Mouse (Mus musculus) ES-Bruce4 (cell line): ENCODE data around the gene Ubl7. TPM values are rescaled to one million over a fixed set of nuclear protein-coding genes. Genes with fewer than 3 reads are reported as not detected.

Experiments
- H3K27ac ChIP-seq: 2 replicates; pipeline ENCODE4 v1.5.1; 2012; ENCODE audit warnings: low read length, inconsistent platforms; ENCODE audit not compliant: insufficient read depth
- H3K27me3 ChIP-seq: 2 replicates; pipeline ENCODE4 v1.6.1; 2012; ENCODE audit warnings: mild to moderate bottlenecking, low read length, inconsistent platforms; ENCODE audit not compliant: control insufficient read depth, poor library complexity, insufficient read depth, severe bottlenecking
- H3K36me3 ChIP-seq: 2 replicates; pipeline ENCODE4 v1.6.1; 2012; ENCODE audit warnings: inconsistent platforms, mild to moderate bottlenecking, low read length, moderate library complexity; ENCODE audit not compliant: control insufficient read depth, poor library complexity, insufficient read depth, severe bottlenecking
- H3K4me1 ChIP-seq: one replicate; pipeline ENCODE4 v1.8.1; 2011; ENCODE audit warnings: low read length; ENCODE audit not compliant: control insufficient read depth, insufficient read depth
- H3K4me3 ChIP-seq: 2 replicates; pipeline ENCODE4 v1.5.1; 2011; ENCODE audit warnings: low read depth, mild to moderate bottlenecking, low read length
- H3K9ac ChIP-seq: 2 replicates; pipeline ENCODE4 v1.6.1; 2012; ENCODE audit warnings: low read depth, mild to moderate bottlenecking, inconsistent platforms; ENCODE audit not compliant: poor library complexity, severe bottlenecking
- H3K9me3 ChIP-seq: replicated peaks from 2 replicates; pipeline ENCODE4 v1.6.1; 2012; ENCODE audit warnings: mild to moderate bottlenecking, low read length, inconsistent platforms; ENCODE audit not compliant: control insufficient read depth, poor library complexity, insufficient read depth, severe bottlenecking
- CTCF ChIP-seq: IDR thresholded peaks from one replicate; pipeline ENCODE4 v1.8.1; 2011; ENCODE audit warnings: low read depth, low read length
- EP300 ChIP-seq: IDR thresholded peaks from 2 replicates; pipeline ENCODE4 v1.6.1; 2011; ENCODE audit warnings: low read depth, low read length; ENCODE audit not compliant: insufficient read depth
- POLR2A ChIP-seq: IDR thresholded peaks from one replicate; pipeline ENCODE4 v1.8.1; 2011; ENCODE audit warnings: low read length; ENCODE audit not compliant: insufficient read depth
- polyA plus RNA-seq: library from polyadenylated mRNA; stranded (reverse); fragments of >200 nt; gene quantifications from 2 replicates; pipeline ENCODE4 v1.2.4, GENCODE M21; 2011; ENCODE audit warnings: low read depth; ENCODE audit not compliant: missing spikeins, insufficient read depth, insufficient read length

Gene Ubl7
- polyA plus RNA-seq, 1 experiment, result 67.5 TPM

DNA sequence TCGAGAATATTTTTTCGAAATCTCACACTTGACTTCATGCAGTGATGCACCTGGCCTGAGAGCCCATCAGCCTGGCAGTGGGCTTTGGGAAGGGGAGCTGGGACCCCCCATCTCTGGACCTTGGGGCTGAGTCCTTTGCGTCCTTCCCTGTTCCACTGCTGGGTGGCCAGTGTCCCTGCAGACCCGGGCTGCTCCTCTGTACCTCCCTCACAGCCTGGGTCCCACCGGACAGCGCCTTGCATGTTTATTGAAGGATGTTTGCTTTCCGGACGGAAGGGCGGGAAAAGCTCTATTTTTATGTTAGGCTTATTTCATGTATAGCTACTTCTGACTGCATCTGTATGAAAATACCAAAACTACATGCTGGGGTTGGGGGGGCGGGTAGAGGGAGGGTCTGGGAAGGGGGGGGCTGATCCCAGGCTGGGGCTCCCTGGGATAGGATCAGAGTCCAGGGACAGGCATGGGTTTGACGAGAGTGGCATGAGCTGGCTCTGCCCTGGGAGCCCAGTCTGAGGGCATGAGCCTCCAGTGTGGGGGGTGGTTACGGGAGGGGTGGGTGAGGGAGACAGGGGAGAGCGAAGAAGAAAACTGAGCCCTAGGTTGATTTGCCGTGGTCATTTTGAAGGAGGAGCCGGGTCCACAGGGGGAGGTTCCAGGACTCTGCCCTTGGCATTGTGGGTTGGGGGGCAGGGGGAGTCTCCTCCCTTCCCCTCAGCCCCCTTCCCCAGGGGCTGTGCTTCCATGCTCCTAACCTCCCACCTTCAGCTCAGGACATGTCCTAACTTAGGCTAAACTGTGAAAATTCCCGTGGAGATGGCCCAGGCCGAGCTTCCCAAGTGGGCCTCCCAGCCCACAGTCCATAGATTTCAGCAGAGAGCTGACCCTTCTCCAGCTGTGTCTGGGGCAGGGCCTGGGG is 51.3 kb downstream of the Ubl7 start:
- no peaks in the 10 kb centered on the region for H3K9me3 ChIP-seq
- H3K4me3 ChIP-seq, result no peak overlapping the region
- no peaks in the 10 kb centered on the region for H3K27me3 ChIP-seq
- no peak overlapping the region for H3K27ac ChIP-seq
- H3K9ac ChIP-seq, result no peak overlapping the region
- no peaks in the 10 kb centered on the region for H3K4me1 ChIP-seq
- H3K36me3 ChIP-seq, result no peaks in the 10 kb centered on the region
- TF ChIP-seq POLR2A (no peak), EP300 (no peak), CTCF (no peak)

DNA sequence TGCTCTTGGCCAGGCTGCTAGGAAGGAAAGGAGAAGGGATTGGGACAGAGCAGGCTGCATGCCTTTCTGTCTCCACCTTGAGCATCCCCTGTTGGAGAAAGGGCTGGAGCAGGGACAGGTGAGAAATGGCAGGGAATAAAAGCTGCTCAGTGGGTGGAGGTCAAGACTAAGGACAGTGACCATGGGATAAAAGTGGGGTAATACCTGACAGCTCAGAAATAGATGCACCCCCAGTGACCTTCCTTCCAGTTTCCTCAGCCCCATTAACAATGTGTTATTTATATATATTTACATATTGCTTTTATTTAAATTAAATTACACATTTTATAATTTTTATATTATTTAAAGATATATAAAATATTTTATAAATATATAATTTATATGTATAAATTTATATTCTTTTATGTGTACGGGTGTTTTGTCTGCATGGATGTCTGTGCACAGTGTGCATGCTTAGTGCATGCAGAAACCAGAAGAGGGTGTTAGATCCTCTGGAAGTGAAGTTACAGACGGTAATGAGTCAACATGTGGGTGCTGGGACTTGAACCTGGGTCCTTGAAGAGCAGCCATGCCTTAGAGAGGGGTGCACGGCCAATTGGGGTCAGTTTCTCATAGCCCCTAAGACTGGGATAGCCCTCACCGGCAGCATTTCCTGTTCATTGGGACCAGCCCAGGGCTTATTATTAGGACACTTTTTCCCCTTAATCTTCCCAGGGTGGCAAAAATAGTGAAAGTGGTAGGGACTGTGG is 52.6 kb downstream of the Ubl7 start:
- no peak for TF ChIP-seq CTCF
- no peak for TF ChIP-seq POLR2A
- H3K9me3 ChIP-seq, result no peaks in the 10 kb centered on the region
- H3K4me1 ChIP-seq, result no peaks in the 10 kb centered on the region

DNA sequence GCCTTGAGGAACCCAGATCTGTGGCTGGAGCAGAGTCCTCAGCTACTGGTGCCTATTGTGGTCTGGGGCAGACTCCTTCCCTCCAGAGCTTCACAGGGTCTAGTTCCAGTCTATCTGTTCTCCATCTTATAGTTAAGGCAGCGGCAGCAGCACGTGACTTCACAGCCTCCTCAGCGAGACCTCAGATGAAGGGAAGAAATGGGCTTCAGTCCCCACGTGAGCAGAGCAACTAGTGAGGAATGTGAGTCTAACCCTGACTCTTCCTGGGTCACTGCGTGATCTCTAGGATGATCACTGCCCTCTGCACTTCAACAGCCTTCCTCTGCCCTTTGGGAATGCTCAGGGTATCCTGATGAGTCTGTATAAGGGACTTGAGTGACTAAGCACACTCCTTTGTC is 53.2 kb downstream of the Ubl7 start:
- TF ChIP-seq EP300 (no peak), CTCF (no peak), POLR2A (no peak)
- no peak overlapping the region for H3K27ac ChIP-seq
- H3K9me3 ChIP-seq, result no peaks in the 10 kb centered on the region
- no peaks in the 10 kb centered on the region for H3K36me3 ChIP-seq
- no peaks in the 10 kb centered on the region for H3K4me1 ChIP-seq
- no peaks in the 10 kb centered on the region for H3K27me3 ChIP-seq
- no peak overlapping the region for H3K4me3 ChIP-seq
- no peak overlapping the region for H3K9ac ChIP-seq

More for the DNA sequence above, 52.6 kb downstream of the Ubl7 start:
- Histone ChIP-seq H3K4me3 (no peak overlapping the region), H3K27me3 (no peaks in the 10 kb centered on the region), H3K27ac (no peak overlapping the region), H3K36me3 (no peaks in the 10 kb centered on the region), H3K9ac (no peak overlapping the region)

DNA sequence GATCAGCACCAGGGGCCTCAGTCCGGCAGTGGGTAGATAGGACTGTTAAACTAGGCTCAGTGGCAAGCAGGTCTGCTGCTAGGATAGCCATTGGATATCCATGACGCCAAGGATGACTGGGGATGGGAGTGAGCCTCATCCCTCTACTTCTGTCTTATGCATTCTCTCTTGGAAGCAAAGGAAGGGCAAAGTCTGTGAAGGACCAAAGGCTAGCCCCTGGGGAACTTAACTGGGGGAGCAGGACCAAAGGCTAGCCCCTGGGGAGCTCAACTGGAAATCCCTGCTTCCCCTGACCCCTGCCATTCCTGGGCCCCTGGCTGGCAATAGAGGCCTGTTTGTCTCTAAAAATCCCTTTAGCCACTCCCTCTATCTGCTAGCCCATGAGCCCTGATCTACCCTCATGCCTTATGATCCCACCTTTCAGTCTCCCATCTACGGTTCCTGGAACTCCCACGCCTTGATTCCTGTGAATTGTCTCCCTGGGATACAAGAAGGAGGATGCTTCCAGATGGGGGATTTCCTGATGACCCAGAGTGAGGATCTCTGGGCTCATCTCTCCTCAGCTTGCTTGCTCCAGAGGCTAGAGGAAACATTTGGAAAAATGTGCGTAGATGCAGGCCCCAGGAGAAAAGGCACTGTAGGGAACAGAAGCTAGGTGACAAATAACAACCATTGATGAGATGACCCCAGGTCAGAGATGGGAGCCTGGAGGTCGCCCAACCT is 53.9 kb downstream of the Ubl7 start:
- H3K27me3 ChIP-seq, result no peaks in the 10 kb centered on the region
- no peak overlapping the region for H3K9ac ChIP-seq
- H3K4me3 ChIP-seq, result no peak overlapping the region
- no peak overlapping the region for H3K27ac ChIP-seq
- TF ChIP-seq EP300 (no peak), POLR2A (no peak), CTCF (no peak)
- H3K36me3 ChIP-seq, result no peaks in the 10 kb centered on the region
- no peaks in the 10 kb centered on the region for H3K4me1 ChIP-seq
- no peaks in the 10 kb centered on the region for H3K9me3 ChIP-seq

DNA sequence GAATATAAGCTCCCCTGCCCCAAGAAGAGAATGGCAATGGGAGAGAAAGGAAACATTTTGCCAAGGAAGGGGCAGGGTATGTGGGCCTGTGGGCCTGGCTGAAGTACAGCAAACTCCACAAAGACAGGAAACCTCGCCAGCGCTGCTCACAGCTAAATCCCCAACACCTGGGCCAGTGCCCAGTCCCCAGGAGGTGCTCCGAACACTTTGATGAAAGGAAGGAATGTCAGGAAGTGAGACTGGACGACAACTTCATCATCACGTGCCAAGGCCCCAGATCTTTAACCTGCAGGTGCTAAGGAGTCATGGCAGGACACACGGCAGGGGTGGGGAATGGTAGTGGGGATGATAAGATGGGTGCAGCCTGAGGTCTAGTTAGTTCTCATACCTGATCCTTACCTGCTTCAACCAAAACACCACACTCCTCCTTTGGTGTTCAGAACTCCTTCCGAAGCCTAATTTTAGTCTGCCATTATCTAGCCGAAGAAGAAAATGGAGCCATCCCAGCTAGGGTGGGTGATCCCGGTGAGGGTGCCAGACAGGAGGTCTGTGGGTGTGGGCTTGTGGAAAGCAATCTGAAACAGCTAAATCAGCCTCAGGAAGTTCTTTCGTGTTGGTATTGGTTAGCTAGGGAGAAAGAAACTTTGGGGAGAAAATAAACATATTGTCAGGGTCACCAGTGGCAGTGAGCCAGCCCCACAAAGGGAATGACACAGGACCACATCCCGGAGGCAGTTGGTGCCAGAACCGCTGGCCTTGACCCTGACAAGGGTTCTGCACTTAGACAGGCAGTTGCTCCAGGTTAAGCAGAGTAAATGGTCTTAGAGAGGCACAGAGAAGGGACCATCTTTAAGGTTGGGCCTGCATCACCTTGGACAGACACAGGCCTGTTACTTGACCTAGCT is 54.8 kb downstream of the Ubl7 start:
- H3K9me3 ChIP-seq, result no peaks in the 10 kb centered on the region
- TF ChIP-seq CTCF, result no peak
- TF ChIP-seq POLR2A, result no peak
- no peak for TF ChIP-seq EP300
- H3K27ac ChIP-seq, result no peak overlapping the region
- H3K9ac ChIP-seq, result no peak overlapping the region
- no peaks in the 10 kb centered on the region for H3K27me3 ChIP-seq
- no peaks in the 10 kb centered on the region for H3K36me3 ChIP-seq
- no peaks in the 10 kb centered on the region for H3K4me1 ChIP-seq
- H3K4me3 ChIP-seq, result no peak overlapping the region
